Mouse (Mus musculus): ENCODE results near the gene Ggt5.

Ggt5 gene

DNA sequence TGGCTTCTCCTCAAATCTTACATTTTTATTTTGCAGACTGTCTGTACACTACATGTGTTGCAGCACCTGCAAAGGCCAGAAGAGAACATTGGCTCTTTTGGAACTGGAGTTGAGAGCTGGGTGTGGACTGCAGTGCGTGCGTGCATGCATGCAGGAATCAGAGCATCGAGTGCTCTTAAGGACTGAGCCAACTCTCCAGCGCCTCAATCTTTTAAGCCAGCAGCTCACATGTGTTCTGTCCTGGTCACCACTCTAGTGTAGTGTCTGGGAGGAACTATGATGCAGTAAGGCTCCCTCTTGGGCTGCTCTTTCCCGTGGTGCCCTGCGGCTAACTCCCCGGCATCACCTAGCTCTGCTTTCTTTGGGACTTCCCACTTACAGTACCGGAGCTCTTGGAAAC lies 56.5 kb downstream of the Ggt5 start:
- H3K27me3 ChIP-seq (ENCODE audit: control insufficient read depth, insufficient read depth, low read length, poor library complexity, severe bottlenecking), result no peaks in the 10 kb centered on the region

DNA sequence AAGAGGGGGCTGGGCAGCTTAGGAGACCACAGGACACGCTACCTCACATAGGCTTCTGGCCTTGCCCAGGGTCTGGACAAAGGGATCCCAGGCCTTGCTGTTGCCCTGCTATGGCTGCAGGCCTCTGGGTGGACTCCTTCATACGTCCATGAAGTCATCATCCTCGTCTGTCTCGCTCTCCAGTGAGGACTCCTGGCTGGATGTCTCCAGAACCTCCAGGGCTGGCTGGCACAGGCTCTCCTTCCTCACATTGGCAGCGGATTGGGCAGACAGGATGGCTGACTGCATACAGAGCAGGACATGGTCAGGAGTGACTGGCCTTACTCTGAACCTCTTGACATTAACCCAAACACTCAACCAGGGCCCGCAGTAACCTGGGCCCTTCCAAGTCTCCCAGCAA lies 57.3 kb downstream of the Ggt5 start:
- DNase-seq (ENCODE audit: low read depth, low spot score), result no peak
- Histone ChIP-seq H3K27me3 (ENCODE audit: control insufficient read depth, insufficient read depth, low read length, poor library complexity, severe bottlenecking) (no peaks in the 10 kb centered on the region), H3K36me3 (ENCODE audit: control insufficient read depth, insufficient read depth, low read length, poor library complexity, severe bottlenecking) (peaks cover 5% of the 10 kb centered on the region)

More for the DNA sequence above, 56.5 kb downstream of the Ggt5 start:
- no peak for DNase-seq (ENCODE audit: low read depth, low spot score)
- H3K36me3 ChIP-seq (ENCODE audit: control insufficient read depth, insufficient read depth, low read length, poor library complexity, severe bottlenecking), result peaks cover 5% of the 10 kb centered on the region

GRCm38 (mm10) chr10:75647362-75647761 lies 58.2 kb downstream of the Ggt5 start:
- no peaks in the 10 kb centered on the region for H3K27me3 ChIP-seq (ENCODE audit: control insufficient read depth, insufficient read depth, low read length, poor library complexity, severe bottlenecking)
- peaks cover 8% of the 10 kb centered on the region for H3K36me3 ChIP-seq (ENCODE audit: control insufficient read depth, insufficient read depth, low read length, poor library complexity, severe bottlenecking)
- DNase-seq (ENCODE audit: low read depth, low spot score), result no peak

DNA sequence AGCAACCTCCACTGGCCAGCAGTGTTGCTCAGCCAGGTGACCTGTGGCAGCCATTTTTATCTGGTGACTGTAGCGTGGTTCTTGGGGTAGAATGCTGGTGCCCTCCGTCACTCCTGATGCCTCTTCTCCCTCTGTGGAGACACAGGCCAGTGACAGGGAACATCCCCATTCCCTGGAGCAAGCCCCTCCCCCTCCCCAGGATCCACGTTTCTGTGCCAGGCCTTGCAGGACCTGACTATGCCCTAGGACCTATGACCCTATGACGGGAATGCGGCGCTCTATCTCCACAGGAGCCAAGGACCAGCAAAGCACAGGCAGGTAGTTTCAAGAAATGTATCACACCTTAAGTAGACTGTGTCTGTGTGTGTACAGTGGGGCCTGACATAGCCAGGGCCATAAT lies 59.0 kb downstream of the Ggt5 start:
- no peak for DNase-seq (ENCODE audit: low read depth, low spot score)
- Histone ChIP-seq H3K36me3 (ENCODE audit: control insufficient read depth, insufficient read depth, low read length, poor library complexity, severe bottlenecking) (peaks cover 8% of the 10 kb centered on the region), H3K27me3 (ENCODE audit: control insufficient read depth, insufficient read depth, low read length, poor library complexity, severe bottlenecking) (no peaks in the 10 kb centered on the region)

- peaks cover 8% of the 10 kb centered on the region for H3K36me3 ChIP-seq (ENCODE audit: control insufficient read depth, insufficient read depth, low read length, poor library complexity, severe bottlenecking)
- DNase-seq (ENCODE audit: low read depth, low spot score), result no peak
- no peaks in the 10 kb centered on the region for H3K27me3 ChIP-seq (ENCODE audit: control insufficient read depth, insufficient read depth, low read length, poor library complexity, severe bottlenecking)
Observed at GRCm38 (mm10) chr10:75649001-75649400, 59.9 kb downstream of the Ggt5 start.

DNA sequence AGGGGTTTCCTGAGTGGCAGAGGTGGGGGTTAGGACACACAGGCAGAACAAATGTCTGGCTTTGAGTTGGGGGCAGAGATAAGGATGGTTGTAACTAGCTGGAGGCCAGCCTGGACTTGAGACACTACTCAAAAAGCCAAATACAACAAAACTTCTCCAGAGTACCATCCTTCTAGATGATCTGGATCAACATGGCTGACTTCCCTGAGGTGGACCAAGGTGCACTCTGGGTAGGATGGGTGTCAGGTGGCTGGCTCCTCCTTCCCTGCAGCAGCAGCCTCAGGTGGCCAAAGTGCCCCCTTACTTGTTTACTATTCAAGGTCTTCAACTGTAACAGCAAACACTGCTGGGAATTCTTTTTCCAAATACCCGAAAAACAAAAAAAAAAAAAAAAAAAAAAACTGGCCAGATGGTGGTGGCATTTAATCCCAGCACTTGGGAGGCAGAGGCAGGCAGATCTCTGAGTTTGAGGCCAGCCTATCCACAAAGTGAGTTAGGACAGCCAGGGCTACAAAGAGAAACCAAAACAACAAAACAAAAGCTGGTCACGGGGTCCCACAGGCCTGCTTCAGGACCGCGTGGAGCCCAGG lies 60.4 kb downstream of the Ggt5 start:
- peaks cover 8% of the 10 kb centered on the region for H3K36me3 ChIP-seq (ENCODE audit: control insufficient read depth, insufficient read depth, low read length, poor library complexity, severe bottlenecking)
- no peak for DNase-seq (ENCODE audit: low read depth, low spot score)
- no peaks in the 10 kb centered on the region for H3K27me3 ChIP-seq (ENCODE audit: control insufficient read depth, insufficient read depth, low read length, poor library complexity, severe bottlenecking)

DNA sequence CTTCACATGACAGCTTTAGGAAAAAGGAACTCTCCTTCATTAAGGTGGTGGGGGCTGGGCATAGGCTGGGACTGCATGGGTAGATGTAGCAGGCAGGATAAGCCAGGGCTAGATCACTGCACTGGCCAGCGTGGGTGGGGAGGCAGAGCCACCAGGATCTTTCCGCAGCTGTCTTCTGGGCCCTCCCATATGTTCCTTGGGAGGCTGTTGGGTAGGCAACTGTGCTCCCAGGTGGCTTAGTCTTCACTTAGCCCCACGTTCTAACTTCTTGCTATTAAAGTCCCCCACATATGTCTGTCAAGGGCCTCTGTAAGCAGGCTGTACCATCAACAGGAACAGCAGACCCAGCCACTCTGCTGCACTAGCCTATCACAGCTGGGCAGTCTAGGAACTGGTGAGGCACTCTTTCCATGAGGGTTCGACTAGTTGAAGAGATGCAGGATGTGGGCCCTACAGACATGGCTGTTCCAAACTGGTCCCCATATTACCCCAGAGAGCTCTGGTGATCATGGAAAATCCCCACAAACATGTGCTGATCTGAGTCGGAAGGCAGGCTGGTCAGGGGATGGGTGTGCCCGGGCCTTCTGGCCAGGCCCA lies 61.3 kb downstream of the Ggt5 start:
- H3K27me3 ChIP-seq (ENCODE audit: control insufficient read depth, insufficient read depth, low read length, poor library complexity, severe bottlenecking), result no peaks in the 10 kb centered on the region

GRCm38 (mm10) chr10:75651381-75652068 lies 62.4 kb downstream of the Ggt5 start:
- no peak for DNase-seq (ENCODE audit: low read depth, low spot score)
- H3K36me3 ChIP-seq (ENCODE audit: control insufficient read depth, insufficient read depth, low read length, poor library complexity, severe bottlenecking), result peaks cover 12% of the 10 kb centered on the region
- H3K27me3 ChIP-seq (ENCODE audit: control insufficient read depth, insufficient read depth, low read length, poor library complexity, severe bottlenecking), result no peaks in the 10 kb centered on the region

More for the DNA sequence above, 61.3 kb downstream of the Ggt5 start:
- peaks cover 12% of the 10 kb centered on the region for H3K36me3 ChIP-seq (ENCODE audit: control insufficient read depth, insufficient read depth, low read length, poor library complexity, severe bottlenecking)
- no peak for DNase-seq (ENCODE audit: low read depth, low spot score)

GRCm38 (mm10) chr10:75654053-75654452 lies 64.9 kb downstream of the Ggt5 start:
- Histone ChIP-seq H3K27me3 (ENCODE audit: control insufficient read depth, insufficient read depth, low read length, poor library complexity, severe bottlenecking) (no peaks in the 10 kb centered on the region), H3K36me3 (ENCODE audit: control insufficient read depth, insufficient read depth, low read length, poor library complexity, severe bottlenecking) (peaks cover 18% of the 10 kb centered on the region)
- no peak for DNase-seq (ENCODE audit: low read depth, low spot score)

DNA sequence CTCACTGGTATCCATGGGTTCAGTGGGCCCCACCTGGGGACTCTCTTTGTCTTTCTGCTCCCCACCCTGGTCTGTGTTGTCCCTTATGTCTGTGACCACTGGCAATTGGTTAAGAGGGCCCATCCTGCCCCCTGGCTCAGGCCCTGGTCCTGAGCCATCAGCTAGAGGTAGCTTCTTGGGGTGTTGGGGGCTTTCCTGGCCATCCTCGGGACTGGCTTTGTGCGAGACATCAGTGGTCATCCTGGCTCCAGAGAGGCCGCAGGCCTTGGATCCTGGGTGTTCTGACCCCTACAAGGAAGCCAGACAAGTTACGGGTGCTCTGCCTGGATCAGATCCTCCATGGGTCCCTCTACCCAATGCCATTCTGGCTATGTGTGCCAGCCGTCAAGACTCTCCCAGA lies 68.0 kb downstream of the Ggt5 start:
- Histone ChIP-seq H3K36me3 (ENCODE audit: control insufficient read depth, insufficient read depth, low read length, poor library complexity, severe bottlenecking) (peaks cover 10% of the 10 kb centered on the region), H3K27me3 (ENCODE audit: control insufficient read depth, insufficient read depth, low read length, poor library complexity, severe bottlenecking) (no peaks in the 10 kb centered on the region)
- no peak for DNase-seq (ENCODE audit: low read depth, low spot score)

GRCm38 (mm10) chr10:75657772-75658171 lies 68.6 kb downstream of the Ggt5 start:
- no peaks in the 10 kb centered on the region for H3K27me3 ChIP-seq (ENCODE audit: control insufficient read depth, insufficient read depth, low read length, poor library complexity, severe bottlenecking)
- peaks cover 10% of the 10 kb centered on the region for H3K36me3 ChIP-seq (ENCODE audit: control insufficient read depth, insufficient read depth, low read length, poor library complexity, severe bottlenecking)
- no peak for DNase-seq (ENCODE audit: low read depth, low spot score)

DNA sequence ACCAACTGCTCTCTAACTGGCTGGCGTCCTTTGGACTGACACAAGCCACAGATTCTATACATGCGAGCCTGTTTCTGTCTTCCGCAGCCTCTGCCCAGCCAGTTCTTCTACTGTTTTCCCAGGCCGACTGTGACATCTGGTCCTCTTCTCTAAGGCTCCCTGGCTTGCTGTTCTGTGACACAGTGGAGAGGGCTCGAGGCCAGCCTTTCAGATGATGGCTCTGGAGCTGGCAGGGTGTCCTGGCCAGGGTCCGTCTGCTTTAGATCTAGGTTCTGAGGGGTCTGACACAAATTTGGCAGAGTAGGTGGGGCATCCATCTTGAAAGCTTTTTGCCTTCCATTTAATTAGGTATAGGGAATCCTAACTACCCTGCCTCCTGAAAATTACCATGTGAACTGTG lies 72.2 kb downstream of the Ggt5 start:
- no peaks in the 10 kb centered on the region for H3K27me3 ChIP-seq (ENCODE audit: control insufficient read depth, insufficient read depth, low read length, poor library complexity, severe bottlenecking)
- H3K36me3 ChIP-seq (ENCODE audit: control insufficient read depth, insufficient read depth, low read length, poor library complexity, severe bottlenecking), result peaks cover 10% of the 10 kb centered on the region
- DNase-seq (ENCODE audit: low read depth, low spot score), result no peak

- no peaks in the 10 kb centered on the region for H3K27me3 ChIP-seq (ENCODE audit: control insufficient read depth, insufficient read depth, low read length, poor library complexity, severe bottlenecking)
- peaks cover 8% of the 10 kb centered on the region for H3K36me3 ChIP-seq (ENCODE audit: control insufficient read depth, insufficient read depth, low read length, poor library complexity, severe bottlenecking)
- no peak for DNase-seq (ENCODE audit: low read depth, low spot score)
Observed at GRCm38 (mm10) chr10:75661876-75662275, 72.7 kb downstream of the Ggt5 start.

GRCm38 (mm10) chr10:75662575-75662974 lies 73.4 kb downstream of the Ggt5 start:
- Histone ChIP-seq H3K36me3 (ENCODE audit: control insufficient read depth, insufficient read depth, low read length, poor library complexity, severe bottlenecking) (peaks cover 4% of the 10 kb centered on the region), H3K27me3 (ENCODE audit: control insufficient read depth, insufficient read depth, low read length, poor library complexity, severe bottlenecking) (no peaks in the 10 kb centered on the region)
- DNase-seq (ENCODE audit: low read depth, low spot score), result no peak

DNA sequence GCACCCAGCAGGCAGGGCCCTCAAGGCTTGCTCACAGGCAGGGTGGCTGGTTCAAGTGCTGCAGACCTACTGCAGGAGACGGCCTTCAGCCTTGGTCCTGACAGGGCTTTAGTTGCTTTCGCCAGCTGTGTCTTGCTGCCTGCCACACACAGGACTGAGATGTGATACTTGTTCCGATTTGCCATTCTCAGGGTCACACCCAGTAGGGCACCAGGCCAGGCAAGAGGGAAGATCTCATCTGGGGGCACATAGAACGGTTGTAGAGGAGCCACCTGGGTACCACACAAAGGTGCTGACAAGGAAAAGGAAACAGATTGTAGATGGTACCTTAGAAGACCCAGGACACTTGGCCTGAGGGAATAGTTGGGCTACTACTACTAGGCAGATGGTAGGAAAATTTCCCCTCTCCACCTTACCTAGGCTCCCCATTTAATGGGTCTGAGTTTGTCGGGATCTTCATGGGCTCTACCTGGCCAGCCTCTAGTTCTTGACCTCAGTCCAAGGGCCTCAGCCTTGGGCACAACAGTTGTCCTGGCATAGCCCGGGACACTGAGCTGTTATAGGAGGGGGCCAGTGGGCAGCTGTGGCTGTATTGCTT lies 75.6 kb downstream of the Ggt5 start:
- Histone ChIP-seq H3K36me3 (ENCODE audit: control insufficient read depth, insufficient read depth, low read length, poor library complexity, severe bottlenecking) (peaks cover 4% of the 10 kb centered on the region), H3K27me3 (ENCODE audit: control insufficient read depth, insufficient read depth, low read length, poor library complexity, severe bottlenecking) (no peaks in the 10 kb centered on the region)
- DNase-seq (ENCODE audit: low read depth, low spot score), result no peak
